Mouse (Mus musculus): Measurements from ENCODE around the gene Ciita.

Gene Ciita

GRCm38 (mm10) chr16:10551592-10551991 is 71.7 kb downstream of the Ciita start:
- DNase-seq (ENCODE audit: low read depth, low spot score) = no peak

- DNase-seq (ENCODE audit: low read depth, low spot score) = no peak
Measured at GRCm38 (mm10) chr16:10553858-10554257, 74.0 kb downstream of the Ciita start.

GRCm38 (mm10) chr16:10559991-10560390 is 80.1 kb downstream of the Ciita start:
- DNase-seq (ENCODE audit: low read depth, low spot score) = no peak

- DNase-seq (ENCODE audit: low read depth, low spot score) = peak; percentile 64
Measured at GRCm38 (mm10) chr16:10565278-10565885, 85.5 kb downstream of the Ciita start.

GRCm38 (mm10) chr16:10567153-10567552 is 87.3 kb downstream of the Ciita start:
- no peak for DNase-seq (ENCODE audit: low read depth, low spot score)

GRCm38 (mm10) chr16:10569809-10570395 is 90.0 kb downstream of the Ciita start:
- DNase-seq (ENCODE audit: low read depth, low spot score) = no peak

- no peak for DNase-seq (ENCODE audit: low read depth, low spot score)
Measured at GRCm38 (mm10) chr16:10570708-10571107, 90.8 kb downstream of the Ciita start.

- DNase-seq (ENCODE audit: low read depth, low spot score) = no peak
Measured at GRCm38 (mm10) chr16:10571820-10572219, 92.0 kb downstream of the Ciita start.

- DNase-seq (ENCODE audit: low read depth, low spot score) = no peak
Measured at GRCm38 (mm10) chr16:10574936-10575335, 95.1 kb downstream of the Ciita start.

GRCm38 (mm10) chr16:10575915-10576314 is 96.1 kb downstream of the Ciita start:
- no peak for DNase-seq (ENCODE audit: low read depth, low spot score)

GRCm38 (mm10) chr16:10577548-10577947 is 97.7 kb downstream of the Ciita start:
- no peak for DNase-seq (ENCODE audit: low read depth, low spot score)
